Mouse (Mus musculus): Measurements from ENCODE around the gene Ntn3. TPM values are rescaled to one million over a fixed set of nuclear protein-coding genes. Genes with fewer than 3 reads are reported as not detected.
A peak's percentile ranks its signal among the peaks of the same experiment; 100 is the strongest.

The Ntn3 gene
- polyA plus RNA-seq (2015; fragmentation: Nextera tagmentation; extraction: Ambion mirVana), result 4.0 and 5.4 TPM in 2 replicates

DNA sequence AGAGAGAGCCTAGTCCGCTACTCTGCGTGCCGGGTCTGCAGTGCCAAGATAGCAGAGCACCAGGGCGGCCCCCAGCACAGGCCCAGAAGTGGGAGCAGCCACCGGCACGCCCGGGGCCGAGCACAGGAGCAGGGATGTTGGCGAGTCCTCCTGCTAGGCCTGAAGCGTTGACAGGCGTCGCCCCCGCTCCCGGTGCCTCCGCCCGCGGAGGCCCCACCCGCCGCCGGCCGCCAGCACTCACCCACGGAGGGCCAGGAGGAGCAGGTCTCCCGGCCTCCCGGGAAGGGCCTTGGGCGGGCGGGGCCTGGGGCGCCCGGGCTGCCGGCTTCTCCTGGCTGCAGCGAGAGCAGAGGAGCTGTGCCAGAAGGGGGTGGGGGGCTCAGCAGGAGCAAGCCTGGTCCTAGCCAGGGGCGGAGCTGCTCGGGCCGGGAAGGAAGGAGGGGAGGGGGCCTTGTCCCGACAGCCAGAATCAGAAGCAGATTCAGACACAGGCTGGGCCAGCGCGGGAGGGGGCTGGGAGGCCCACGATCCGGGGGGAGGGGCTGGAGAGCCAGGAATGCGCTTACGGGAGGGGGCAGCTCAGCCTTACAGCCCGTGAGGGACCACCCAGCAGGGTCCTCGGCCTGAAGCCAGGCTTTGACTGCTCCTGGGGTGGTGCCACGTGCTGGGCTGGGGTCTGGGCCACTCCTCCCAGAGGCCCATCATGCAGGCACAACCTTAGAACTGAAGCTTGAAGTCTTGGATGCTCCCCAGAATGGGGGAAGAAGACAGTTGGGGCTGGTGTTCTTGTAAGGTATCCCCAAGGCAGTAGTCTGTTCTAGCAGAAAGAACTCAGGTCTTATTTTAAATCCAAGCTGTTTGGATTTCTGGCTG lies at the start of gene Ntn3:
TSS of gene Ntn3 (minus strand) at position 489 of the 873 bp plus-strand sequence.
- H3K9me3 ChIP-seq (replicated peaks; ENCODE audit: control insufficient read depth, low read length), result no peaks in the 10 kb centered on the region
- peak within 1 kb of the TSS; percentile 67 for H3K4me3 ChIP-seq (replicated peaks; ENCODE audit: low read length)
- no peaks in the 10 kb centered on the region for H3K36me3 ChIP-seq (ENCODE audit: control insufficient read depth, insufficient read depth, low read length)
- H3K27ac ChIP-seq (ENCODE audit: low read length), result peak within 1 kb of the TSS; percentile 91
- peak within 1 kb of the TSS; percentile 77 for H3K9ac ChIP-seq (ENCODE audit: low read length)
- peaks cover 74% of the 10 kb centered on the region for H3K4me1 ChIP-seq (ENCODE audit: control insufficient read depth, insufficient read depth, low read length)
- 2% methylated on average over 37 of the region's 43 CpGs for WGBS
- H3K4me2 ChIP-seq (ENCODE audit: low read depth, low read length), result peak within 1 kb of the TSS; percentile 90
- H3K27me3 ChIP-seq (ENCODE audit: control insufficient read depth, insufficient read depth, low read length), result peaks cover 14% of the 10 kb centered on the region; the same call in 1 of the 2 replicates
- peak; percentile 67 for ATAC-seq (ENCODE audit: insufficient read depth, low FRiP score)

- Histone ChIP-seq H3K9me3 (replicated peaks; ENCODE audit: control insufficient read depth, low read length) (no peaks in the 10 kb centered on the region), H3K36me3 (ENCODE audit: control insufficient read depth, insufficient read depth, low read length) (no peaks in the 10 kb centered on the region), H3K4me1 (ENCODE audit: control insufficient read depth, insufficient read depth, low read length) (no peaks in the 10 kb centered on the region), H3K4me3 (replicated peaks; ENCODE audit: low read length) (no peak overlapping the region), H3K27ac (ENCODE audit: low read length) (no peak overlapping the region), H3K9ac (ENCODE audit: low read length) (no peak overlapping the region), H3K27me3 (ENCODE audit: control insufficient read depth, insufficient read depth, low read length) (no peaks in the 10 kb centered on the region), H3K4me2 (ENCODE audit: low read depth, low read length) (no peak overlapping the region)
- ATAC-seq (ENCODE audit: insufficient read depth, low FRiP score), result no peak
- 49% methylated on average over 4 of the region's 4 CpGs for WGBS
These were observed 49.6 kb upstream of the Ntn3 start for GRCm38 (mm10) chr17:24258981-24259380.

GRCm38 (mm10) chr17:24252329-24252728 lies 43.0 kb upstream of the Ntn3 start:
- Histone ChIP-seq H3K27me3 (ENCODE audit: control insufficient read depth, insufficient read depth, low read length) (no peaks in the 10 kb centered on the region), H3K36me3 (ENCODE audit: control insufficient read depth, insufficient read depth, low read length) (peaks cover 11% of the 10 kb centered on the region), H3K9ac (ENCODE audit: low read length) (no peak overlapping the region; the same call in 1 of the 2 replicates), H3K4me3 (replicated peaks; ENCODE audit: low read length) (no peak overlapping the region), H3K9me3 (replicated peaks; ENCODE audit: control insufficient read depth, low read length) (no peaks in the 10 kb centered on the region), H3K4me1 (ENCODE audit: control insufficient read depth, insufficient read depth, low read length) (peaks cover 13% of the 10 kb centered on the region), H3K4me2 (ENCODE audit: low read depth, low read length) (no peak overlapping the region; the same call in 1 of the 2 replicates), H3K27ac (ENCODE audit: low read length) (no peak overlapping the region)
- ATAC-seq (ENCODE audit: insufficient read depth, low FRiP score), result no peak
- 94% methylated on average over 2 of the region's 2 CpGs for WGBS

DNA sequence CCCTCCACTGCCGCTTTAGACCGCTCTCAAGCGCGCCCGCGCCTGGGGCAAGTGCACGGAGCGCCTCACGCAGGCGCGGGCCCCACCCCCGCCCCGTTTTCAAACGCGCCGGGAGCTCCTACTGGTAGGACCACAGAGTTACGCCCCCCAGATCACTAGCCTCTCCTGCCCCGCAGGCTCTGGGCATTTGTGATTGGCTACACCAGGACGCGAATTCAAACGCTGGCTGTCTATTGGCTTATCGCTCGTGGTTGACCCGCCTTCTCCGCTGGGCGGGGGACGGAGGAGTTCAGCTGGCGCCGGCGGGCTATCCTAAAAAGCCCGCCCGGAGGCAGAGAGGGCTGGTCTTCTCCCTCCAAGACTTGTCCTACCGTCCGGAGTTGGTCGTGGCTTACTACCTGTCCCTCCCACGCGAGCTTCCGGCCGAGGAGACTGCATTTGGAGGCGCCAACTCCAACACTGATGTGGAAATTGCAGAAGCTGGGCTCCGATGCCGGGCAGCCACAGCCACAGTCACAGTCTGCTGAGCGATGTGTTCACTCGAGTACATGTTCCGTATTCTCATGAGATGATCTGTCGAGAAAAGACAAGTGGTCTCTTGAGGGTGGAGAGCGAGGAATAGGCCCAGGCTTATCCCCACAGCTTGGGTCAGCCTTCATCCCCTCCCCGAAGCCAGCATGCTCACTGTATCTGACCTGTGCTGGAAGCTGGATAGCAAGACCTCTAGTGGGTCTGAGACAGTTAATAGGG lies 42.2 kb upstream of the Ntn3 start, which contains the start of gene Ccnf:
TSS of gene Ccnf (minus strand) at position 165 of the 750 bp plus-strand sequence.
- peaks cover 13% of the 10 kb centered on the region for H3K4me1 ChIP-seq (ENCODE audit: control insufficient read depth, insufficient read depth, low read length)
- peak; percentile 100 for ATAC-seq (ENCODE audit: insufficient read depth, low FRiP score)
- H3K9ac ChIP-seq (ENCODE audit: low read length), result peak within 1 kb of the TSS; percentile 85
- H3K36me3 ChIP-seq (ENCODE audit: control insufficient read depth, insufficient read depth, low read length), result peaks cover 11% of the 10 kb centered on the region
- no peaks in the 10 kb centered on the region for H3K9me3 ChIP-seq (replicated peaks; ENCODE audit: control insufficient read depth, low read length)
- peak within 1 kb of the TSS; percentile 90 for H3K4me3 ChIP-seq (replicated peaks; ENCODE audit: low read length)
- under 1% methylated on average over 48 of the region's 48 CpGs for WGBS
- peak within 1 kb of the TSS; percentile 77 for H3K27ac ChIP-seq (ENCODE audit: low read length)
- H3K4me2 ChIP-seq (ENCODE audit: low read depth, low read length), result peak within 1 kb of the TSS; percentile 71
- no peaks in the 10 kb centered on the region for H3K27me3 ChIP-seq (ENCODE audit: control insufficient read depth, insufficient read depth, low read length)

DNA sequence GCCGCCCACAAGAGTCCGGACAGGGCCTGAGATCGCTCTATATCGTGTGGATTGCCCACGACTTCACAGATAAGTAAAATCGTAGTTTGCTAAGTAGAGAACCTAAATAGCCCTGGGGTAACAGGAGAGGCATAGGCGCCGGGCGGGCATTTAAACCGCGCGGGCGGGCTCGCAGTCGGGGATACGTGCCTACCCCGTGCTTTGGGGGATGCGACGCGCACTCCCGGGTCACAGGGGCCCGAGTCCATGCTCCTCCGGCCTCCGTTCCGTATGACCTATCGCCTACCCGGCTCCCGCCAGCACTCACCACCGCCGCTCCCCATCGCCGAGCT lies 41.6 kb upstream of the Ntn3 start:
- 0% methylated on average over 32 of the region's 32 CpGs for WGBS
- peak overlapping the region; percentile 71 for H3K4me2 ChIP-seq (ENCODE audit: low read depth, low read length)
- peak overlapping the region; percentile 90 for H3K4me3 ChIP-seq (replicated peaks; ENCODE audit: low read length)
- H3K9ac ChIP-seq (ENCODE audit: low read length), result peak overlapping the region; percentile 85
- H3K27me3 ChIP-seq (ENCODE audit: control insufficient read depth, insufficient read depth, low read length), result no peaks in the 10 kb centered on the region
- no peaks in the 10 kb centered on the region for H3K9me3 ChIP-seq (replicated peaks; ENCODE audit: control insufficient read depth, low read length)
- ATAC-seq (ENCODE audit: insufficient read depth, low FRiP score), result no peak
- H3K27ac ChIP-seq (ENCODE audit: low read length), result peak overlapping the region; percentile 77
- peaks cover 11% of the 10 kb centered on the region for H3K36me3 ChIP-seq (ENCODE audit: control insufficient read depth, insufficient read depth, low read length)
- peaks cover 13% of the 10 kb centered on the region for H3K4me1 ChIP-seq (ENCODE audit: control insufficient read depth, insufficient read depth, low read length)

DNA sequence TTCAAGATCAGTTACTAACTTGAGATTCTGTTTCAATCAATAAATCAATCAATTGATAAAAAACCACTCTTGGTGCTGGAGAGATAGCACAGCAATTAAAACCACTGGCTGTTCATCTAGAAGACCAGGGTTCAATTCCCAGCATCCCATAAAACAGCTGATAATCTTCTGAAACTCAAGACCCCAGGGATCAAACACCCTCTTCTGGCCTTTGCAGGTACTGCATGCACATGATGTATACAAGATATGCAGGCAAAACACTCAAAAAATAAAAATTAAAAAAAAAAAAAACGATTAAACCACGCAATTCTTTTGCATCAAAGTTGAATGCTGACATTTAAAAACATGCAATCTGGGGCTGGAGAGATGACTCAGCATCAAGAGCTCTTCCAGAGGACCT lies 39.3 kb upstream of the Ntn3 start:
- H3K27ac ChIP-seq (ENCODE audit: low read length), result no peak overlapping the region
- peaks cover 28% of the 10 kb centered on the region for H3K36me3 ChIP-seq (ENCODE audit: control insufficient read depth, insufficient read depth, low read length)
- no peak overlapping the region for H3K4me2 ChIP-seq (ENCODE audit: low read depth, low read length)
- ATAC-seq (ENCODE audit: insufficient read depth, low FRiP score), result no peak
- no peaks in the 10 kb centered on the region; the same call in 1 of the 2 replicates for H3K9me3 ChIP-seq (replicated peaks; ENCODE audit: control insufficient read depth, low read length)
- no peak overlapping the region for H3K4me3 ChIP-seq (replicated peaks; ENCODE audit: low read length)
- WGBS, result 94% methylated on average over 2 of the region's 2 CpGs
- peaks cover 13% of the 10 kb centered on the region for H3K4me1 ChIP-seq (ENCODE audit: control insufficient read depth, insufficient read depth, low read length)
- H3K9ac ChIP-seq (ENCODE audit: low read length), result no peak overlapping the region
- no peaks in the 10 kb centered on the region for H3K27me3 ChIP-seq (ENCODE audit: control insufficient read depth, insufficient read depth, low read length)

- Histone ChIP-seq H3K4me3 (replicated peaks; ENCODE audit: low read length) (no peak overlapping the region), H3K27ac (ENCODE audit: low read length) (no peak overlapping the region), H3K9me3 (replicated peaks; ENCODE audit: control insufficient read depth, low read length) (no peaks in the 10 kb centered on the region; the same call in 1 of the 2 replicates), H3K4me1 (ENCODE audit: control insufficient read depth, insufficient read depth, low read length) (no peaks in the 10 kb centered on the region), H3K36me3 (ENCODE audit: control insufficient read depth, insufficient read depth, low read length) (peaks cover 47% of the 10 kb centered on the region), H3K27me3 (ENCODE audit: control insufficient read depth, insufficient read depth, low read length) (no peaks in the 10 kb centered on the region), H3K4me2 (ENCODE audit: low read depth, low read length) (no peak overlapping the region), H3K9ac (ENCODE audit: low read length) (no peak overlapping the region)
- 96% methylated on average over 8 of the region's 8 CpGs for WGBS
- no peak for ATAC-seq (ENCODE audit: insufficient read depth, low FRiP score)
These were observed 34.7 kb upstream of the Ntn3 start for GRCm38 (mm10) chr17:24244061-24244460.

GRCm38 (mm10) chr17:24243311-24243969 lies 34.1 kb upstream of the Ntn3 start:
- Histone ChIP-seq H3K4me1 (ENCODE audit: control insufficient read depth, insufficient read depth, low read length) (no peaks in the 10 kb centered on the region), H3K27me3 (ENCODE audit: control insufficient read depth, insufficient read depth, low read length) (no peaks in the 10 kb centered on the region), H3K4me2 (ENCODE audit: low read depth, low read length) (no peak overlapping the region), H3K4me3 (replicated peaks; ENCODE audit: low read length) (no peak overlapping the region), H3K9ac (ENCODE audit: low read length) (no peak overlapping the region), H3K9me3 (replicated peaks; ENCODE audit: control insufficient read depth, low read length) (no peaks in the 10 kb centered on the region; the same call in 1 of the 2 replicates), H3K27ac (ENCODE audit: low read length) (no peak overlapping the region), H3K36me3 (ENCODE audit: control insufficient read depth, insufficient read depth, low read length) (peaks cover 41% of the 10 kb centered on the region)
- WGBS, result 82% methylated on average over 4 of the region's 4 CpGs
- ATAC-seq (ENCODE audit: insufficient read depth, low FRiP score), result no peak

Measured in stomach, embryonic 16.5 days (tissue).